Mouse (Mus musculus) lung, embryonic 14.5 days (tissue): Measurements from ENCODE around the gene Pigh. TPM values are rescaled to one million over a fixed set of nuclear protein-coding genes. Genes with fewer than 3 reads are reported as not detected.

Source experiments
- ATAC-seq: fragments of 200-750 bp; cut with Nextera tagmentation; 2 replicates; pipeline ENCODE4 v1.8.0; 2017; ENCODE audit warnings: mild to moderate bottlenecking, moderate TSS enrichment, moderate library complexity; ENCODE audit not compliant: insufficient read depth
- DNase-seq: peaks from one replicate; pipeline ENCODE4 v3.0.0-alpha.2; 2015
- H3K27ac ChIP-seq: fragments of 300-500 bp; sonication (generic); 2 replicates; pipeline ENCODE4 v1.5.1; 2014; ENCODE audit warnings: low read depth, mild to moderate bottlenecking, moderate library complexity
- H3K27me3 ChIP-seq: fragments of 300-500 bp; sonication (generic); 2 replicates; pipeline ENCODE4 v1.6.1; 2014; ENCODE audit warnings: low read length, control low read depth; ENCODE audit not compliant: insufficient read depth
- H3K36me3 ChIP-seq: fragments of 300-500 bp; sonication (generic); 2 replicates; pipeline ENCODE4 v1.6.1; 2014; ENCODE audit warnings: control low read depth; ENCODE audit not compliant: insufficient read depth
- H3K4me1 ChIP-seq: fragments of 300-500 bp; sonication (generic); 2 replicates; pipeline ENCODE4 v1.6.1; 2014; ENCODE audit warnings: antibody characterized with exemption, control low read depth; ENCODE audit not compliant: insufficient read depth
- H3K4me2 ChIP-seq: fragments of 300-500 bp; sonication (generic); 2 replicates; pipeline ENCODE4 v1.6.1; 2014; ENCODE audit warnings: mild to moderate bottlenecking
- H3K4me3 ChIP-seq: fragments of 300-500 bp; sonication (generic); 2 replicates; pipeline ENCODE4 v1.5.1; 2014; ENCODE audit warnings: low read depth, low read length
- H3K9ac ChIP-seq: fragments of 300-500 bp; sonication (generic); 2 replicates; pipeline ENCODE4 v1.6.1; 2014
- H3K9me3 ChIP-seq: fragments of 300-500 bp; sonication (generic); 2 replicates; pipeline ENCODE4 v1.6.1; 2016; ENCODE audit warnings: low read depth, low read length, control low read depth
- CTCF ChIP-seq: IDR thresholded peaks from 2 replicates; pipeline ENCODE4 v1.5.1; 2016; ENCODE audit warnings: antibody characterized with exemption, low read depth
- WGBS: fragments of 180-500 bp; shearing (Covaris S2); extraction: QIAGEN DNeasy Blood & Tissue Kit; methylation state at CpG from one replicate; pipeline ENCODE4 v1.1.7; 2014; 5-methylcytosine and 5-hydroxymethylcytosine counted together
- polyA plus RNA-seq: library from polyadenylated mRNA; unstranded; fragments of >200 nt; fragmentation: Nextera tagmentation; extraction: Ambion mirVana; gene quantifications from 2 replicates; pipeline ENCODE4 v1.2.1, GENCODE M21; 2014

The Pigh gene
- polyA plus RNA-seq, 1 experiment from 2014 or later: 24.7 TPM

DNA sequence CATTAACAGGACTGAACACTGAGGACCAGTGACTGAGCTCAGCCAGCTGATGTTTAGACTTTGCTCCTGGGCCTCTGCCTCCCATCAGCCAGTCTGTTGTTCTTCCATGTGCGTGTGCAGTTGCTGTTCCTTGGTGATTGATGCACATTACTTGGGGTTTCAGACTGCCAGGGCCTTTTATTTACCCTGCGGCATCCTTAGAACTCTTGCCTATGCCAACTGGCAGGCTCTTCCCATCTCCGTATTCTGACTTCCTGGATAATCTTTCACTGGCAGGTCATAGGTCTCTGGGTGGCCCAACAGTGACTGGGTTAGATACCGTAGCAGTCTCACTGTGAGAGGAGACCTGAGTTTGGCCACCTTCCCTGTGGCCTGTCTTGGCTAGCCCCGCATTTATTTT, 21.9 kb downstream of the Pigh start:
- Histone ChIP-seq H3K4me2 (no peak overlapping the region), H3K9me3 (no peaks in the 10 kb centered on the region), H3K4me3 (no peak overlapping the region), H3K27me3 (no peaks in the 10 kb centered on the region), H3K4me1 (no peaks in the 10 kb centered on the region), H3K36me3 (peaks cover 12% of the 10 kb centered on the region; the same call in 1 of the 2 replicates), H3K27ac (no peak overlapping the region), H3K9ac (no peak overlapping the region)
- DNase-seq (no peak), ATAC-seq (no peak)
- 75% methylated on average over 5 of the region's 5 CpGs for WGBS
- no peak for TF ChIP-seq CTCF

DNA sequence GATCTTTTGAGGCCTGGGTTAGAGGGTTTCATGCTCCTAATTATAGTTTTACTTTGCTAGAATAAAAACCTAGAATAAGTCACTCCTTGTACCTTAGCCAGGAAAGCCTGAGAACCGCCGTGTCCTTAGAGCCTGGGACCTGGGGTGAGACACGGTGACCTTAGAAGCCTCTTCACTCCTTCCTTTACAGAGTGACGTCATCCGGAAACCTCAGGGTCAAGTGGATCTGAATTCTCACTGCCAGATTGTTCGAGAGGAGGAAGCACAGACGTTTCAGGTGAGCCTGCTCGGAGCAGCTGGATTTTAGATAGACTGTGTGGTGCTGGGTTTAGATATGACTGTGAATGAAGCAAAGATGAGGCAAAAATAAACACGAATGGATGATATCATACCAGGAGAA, 23.0 kb downstream of the Pigh start:
- no peak overlapping the region for H3K27ac ChIP-seq
- H3K4me1 ChIP-seq: no peaks in the 10 kb centered on the region
- H3K9ac ChIP-seq: no peak overlapping the region
- peaks cover 12% of the 10 kb centered on the region; the same call in 1 of the 2 replicates for H3K36me3 ChIP-seq
- H3K27me3 ChIP-seq: no peaks in the 10 kb centered on the region
- WGBS: 60% methylated on average over 9 of the region's 9 CpGs
- ATAC-seq (no peak), DNase-seq (no peak)
- TF ChIP-seq CTCF: no peak
- H3K4me3 ChIP-seq: no peak overlapping the region
- no peaks in the 10 kb centered on the region for H3K9me3 ChIP-seq
- H3K4me2 ChIP-seq: no peak overlapping the region

DNA sequence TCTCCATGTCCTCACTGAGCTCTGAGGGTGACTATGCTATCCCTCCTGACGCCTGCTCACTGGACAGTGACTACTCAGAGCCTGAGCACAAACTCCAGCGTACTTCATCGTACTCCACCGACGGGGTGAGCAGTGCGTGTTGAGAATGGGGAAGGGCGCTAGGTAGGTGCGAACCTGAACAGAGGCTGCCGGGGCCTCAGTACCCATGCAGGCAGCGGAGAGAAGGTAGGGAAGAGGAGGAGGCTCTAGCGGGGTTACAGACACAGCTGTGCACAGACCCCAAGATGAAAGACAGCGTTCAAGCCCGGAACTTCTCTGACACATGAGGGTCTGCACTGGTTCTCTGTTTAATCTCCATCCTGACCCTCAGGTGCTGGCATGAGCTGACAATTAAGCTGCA, 25.0 kb downstream of the Pigh start:
- ATAC-seq: no peak
- no peak for TF ChIP-seq CTCF
- no peak for DNase-seq
- Histone ChIP-seq H3K27ac (no peak overlapping the region), H3K4me1 (no peaks in the 10 kb centered on the region), H3K27me3 (no peaks in the 10 kb centered on the region), H3K36me3 (0 out of 2 replicates have a peak, but pooled peaks cover 8% of the 10 kb centered on the region), H3K4me3 (no peak overlapping the region), H3K9me3 (no peaks in the 10 kb centered on the region), H3K4me2 (no peak overlapping the region), H3K9ac (no peak overlapping the region)
- 86% methylated on average over 13 of the region's 13 CpGs for WGBS

DNA sequence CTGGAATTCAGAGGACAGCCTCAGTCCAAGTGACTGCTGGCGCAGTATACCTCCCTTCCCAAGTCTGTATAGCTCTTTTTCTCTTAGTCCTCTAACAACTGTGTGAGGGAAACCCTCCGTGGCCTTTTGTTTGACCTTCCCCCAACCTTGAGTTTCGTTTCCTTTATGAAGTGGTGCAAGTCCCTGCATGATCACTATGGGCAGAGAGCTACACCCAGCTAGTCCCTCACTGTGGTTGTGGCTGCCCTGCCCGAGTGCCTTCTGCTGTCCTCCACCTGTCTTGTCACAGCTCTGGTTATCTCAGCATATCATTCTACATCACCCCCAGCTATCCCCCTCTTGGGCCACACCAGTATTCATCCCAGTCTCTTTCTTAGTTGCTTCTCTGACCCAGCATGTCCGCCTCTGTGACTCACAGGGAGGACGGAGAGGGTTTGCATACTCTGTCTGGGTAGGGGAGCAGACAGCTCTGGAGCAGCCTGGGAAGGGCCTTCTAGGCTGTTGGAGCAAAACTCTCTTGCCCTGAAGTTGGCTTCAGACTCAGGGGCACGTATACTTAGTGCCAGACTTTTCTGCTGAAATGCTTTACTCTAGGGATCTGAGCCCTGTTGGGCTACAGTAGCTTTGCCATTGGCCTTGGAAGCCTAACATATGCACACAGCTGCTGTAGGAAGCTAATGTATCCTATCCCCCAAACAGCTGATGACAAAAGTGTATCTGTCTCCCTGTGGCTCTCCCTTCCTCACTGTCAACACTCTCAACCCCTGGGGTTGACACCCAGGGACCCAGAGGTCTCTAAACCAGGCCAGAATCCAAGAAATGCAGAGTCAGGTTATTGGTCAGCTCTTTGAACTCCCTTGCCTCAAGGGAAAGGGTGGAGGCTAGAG, 28.4 kb downstream of the Pigh start:
- 71% methylated on average over 7 of the region's 7 CpGs for WGBS
- DNase-seq: peak; percentile 10
- H3K9me3 ChIP-seq: no peaks in the 10 kb centered on the region
- H3K4me3 ChIP-seq: no peak overlapping the region
- TF ChIP-seq CTCF: no peak
- peak; percentile 35 for ATAC-seq
- no peaks in the 10 kb centered on the region for H3K4me1 ChIP-seq
- H3K36me3 ChIP-seq: 0 out of 2 replicates have a peak, but pooled peaks cover under 1% of the 10 kb centered on the region
- no peak overlapping the region for H3K27ac ChIP-seq
- no peak overlapping the region for H3K9ac ChIP-seq
- H3K27me3 ChIP-seq: no peaks in the 10 kb centered on the region
- H3K4me2 ChIP-seq: no peak overlapping the region

DNA sequence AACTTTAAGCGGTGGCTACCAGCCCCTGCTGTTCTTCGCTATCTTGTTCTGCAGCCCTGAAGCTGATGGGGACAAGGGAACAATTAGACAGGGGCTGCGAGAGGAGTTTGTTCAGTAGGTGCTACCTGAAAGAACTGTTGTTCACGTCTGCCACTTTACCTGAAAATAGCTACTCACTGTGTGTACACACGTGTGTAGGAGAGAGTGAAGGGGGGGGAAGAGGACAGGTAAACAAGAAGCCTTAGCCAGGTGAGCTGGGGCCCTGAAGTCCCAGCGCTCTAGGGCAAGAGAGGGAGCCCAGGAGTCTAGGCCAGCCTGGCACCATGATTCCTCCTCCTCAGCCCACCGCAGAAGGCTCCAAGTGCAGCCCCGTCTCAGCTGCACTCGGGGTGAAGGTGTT, 29.3 kb downstream of the Pigh start:
- H3K27me3 ChIP-seq: no peaks in the 10 kb centered on the region
- no peak for TF ChIP-seq CTCF
- 0 out of 2 replicates have a peak, but pooled peaks cover 7% of the 10 kb centered on the region for H3K36me3 ChIP-seq
- 70% methylated on average over 9 of the region's 9 CpGs for WGBS
- H3K9ac ChIP-seq: no peak overlapping the region
- H3K27ac ChIP-seq: no peak overlapping the region
- ATAC-seq (peak; percentile 66; the same call in 1 of the 2 replicates), DNase-seq (no peak)
- no peaks in the 10 kb centered on the region for H3K4me1 ChIP-seq
- H3K9me3 ChIP-seq: no peaks in the 10 kb centered on the region
- no peak overlapping the region for H3K4me2 ChIP-seq
- no peak overlapping the region for H3K4me3 ChIP-seq

DNA sequence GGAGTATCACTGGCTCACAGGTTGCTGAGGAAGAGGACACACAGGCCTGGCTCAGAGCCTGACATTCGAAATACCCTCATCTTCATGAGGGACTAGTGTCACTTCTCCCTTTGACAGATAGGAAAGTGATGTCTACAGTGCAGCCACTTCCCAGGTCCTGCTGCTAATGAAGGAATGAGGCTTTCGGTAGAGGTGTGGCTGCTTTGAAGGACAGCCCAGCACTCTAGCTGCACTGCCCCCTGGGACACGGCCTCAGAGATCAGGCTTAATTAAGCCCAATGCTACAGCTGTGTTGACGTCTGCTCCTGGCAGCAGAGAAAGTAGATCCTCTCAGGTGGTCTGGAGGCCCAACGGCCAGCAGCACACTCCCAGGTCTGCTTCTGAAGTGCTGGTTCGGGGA, 29.9 kb downstream of the Pigh start:
- DNase-seq (no peak), ATAC-seq (peak; percentile 41; the same call in 1 of the 2 replicates)
- Histone ChIP-seq H3K9ac (no peak overlapping the region), H3K4me2 (no peak overlapping the region), H3K4me3 (no peak overlapping the region), H3K36me3 (0 out of 2 replicates have a peak, but pooled peaks cover 11% of the 10 kb centered on the region), H3K4me1 (no peaks in the 10 kb centered on the region), H3K27ac (no peak overlapping the region), H3K9me3 (no peaks in the 10 kb centered on the region), H3K27me3 (no peaks in the 10 kb centered on the region)
- TF ChIP-seq CTCF: no peak
- 63% methylated on average over 6 of the region's 6 CpGs for WGBS

DNA sequence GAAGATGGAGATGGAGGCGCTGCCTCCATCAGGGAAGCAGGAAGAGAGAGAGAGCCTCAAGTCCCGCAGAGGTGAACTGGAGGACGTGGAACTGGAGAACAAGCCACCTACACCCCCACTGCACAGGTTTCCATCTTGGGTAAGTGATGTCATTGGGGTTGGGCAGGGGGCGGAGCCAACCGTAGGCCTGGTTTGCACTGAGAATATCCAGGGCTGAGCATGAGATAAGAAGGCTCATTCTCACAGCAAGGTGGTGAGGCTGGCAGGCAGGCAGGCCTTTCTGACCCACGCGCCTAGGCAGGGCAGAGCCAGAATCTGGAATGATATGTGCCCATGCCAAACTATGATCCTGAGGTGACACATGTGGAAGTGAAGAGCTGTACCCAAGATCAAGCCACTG, 34.2 kb downstream of the Pigh start:
- DNase-seq (no peak), ATAC-seq (no peak)
- no peak for TF ChIP-seq CTCF
- WGBS: 76% methylated on average over 7 of the region's 7 CpGs
- H3K27ac ChIP-seq: no peak overlapping the region
- H3K27me3 ChIP-seq: no peaks in the 10 kb centered on the region
- H3K36me3 ChIP-seq: peaks cover 22% of the 10 kb centered on the region; the same call in 1 of the 2 replicates
- H3K4me3 ChIP-seq: no peak overlapping the region
- no peak overlapping the region for H3K9ac ChIP-seq
- no peaks in the 10 kb centered on the region for H3K4me1 ChIP-seq
- no peaks in the 10 kb centered on the region for H3K9me3 ChIP-seq
- no peak overlapping the region for H3K4me2 ChIP-seq
